Mouse (Mus musculus): ENCODE measurements around the gene Srgap2. TPM values are rescaled to one million over a fixed set of nuclear protein-coding genes. Genes with fewer than 3 reads are reported as not detected.

Srgap2 gene
- polyA plus RNA-seq, 1 experiment, result 16.3 TPM

DNA sequence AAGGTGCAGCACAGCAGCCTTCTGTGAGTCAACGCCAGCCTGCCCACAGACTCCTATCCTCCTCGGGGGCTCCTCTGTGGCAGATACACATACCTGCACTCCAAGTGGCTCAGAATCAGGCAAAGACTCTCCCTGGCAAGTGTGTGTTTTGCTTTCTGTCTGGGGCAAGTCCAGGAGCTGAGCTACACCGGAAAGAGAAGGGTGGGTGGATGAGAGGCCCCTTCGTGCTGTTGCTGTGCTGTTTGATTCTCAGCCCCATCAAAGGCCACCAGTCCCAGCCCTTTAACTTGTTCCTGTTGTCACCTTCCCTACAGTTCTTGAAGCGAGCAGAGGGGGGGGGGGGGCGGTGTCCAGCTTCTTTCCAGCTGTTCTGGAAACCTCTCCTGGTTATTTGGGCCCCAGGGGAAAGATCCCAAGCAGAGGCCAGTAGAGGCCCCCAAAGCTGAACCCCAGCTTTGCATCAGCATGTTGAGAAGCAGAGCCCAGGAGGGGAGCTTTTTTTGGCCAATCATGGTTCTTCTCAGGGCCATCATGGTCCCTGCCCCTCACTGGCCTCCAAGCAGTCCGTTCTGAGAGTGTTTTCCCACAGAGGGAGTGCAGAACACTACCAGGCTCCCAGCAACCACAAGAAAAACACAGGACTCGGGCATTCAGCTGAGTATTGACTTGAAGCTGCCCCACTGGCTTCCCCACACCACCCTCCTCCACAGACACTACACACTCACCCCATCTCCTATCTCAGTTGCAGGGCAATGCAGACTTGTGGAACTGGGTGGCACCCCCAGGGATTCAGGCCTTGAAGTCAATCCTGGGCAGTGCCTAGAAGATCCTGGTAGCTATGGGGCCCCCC lies 248.3 kb downstream of the Srgap2 start:
- TF ChIP-seq GATA1 (IDR thresholded peaks at IDR 0.05; ENCODE audit: low read length), result no peak

DNA sequence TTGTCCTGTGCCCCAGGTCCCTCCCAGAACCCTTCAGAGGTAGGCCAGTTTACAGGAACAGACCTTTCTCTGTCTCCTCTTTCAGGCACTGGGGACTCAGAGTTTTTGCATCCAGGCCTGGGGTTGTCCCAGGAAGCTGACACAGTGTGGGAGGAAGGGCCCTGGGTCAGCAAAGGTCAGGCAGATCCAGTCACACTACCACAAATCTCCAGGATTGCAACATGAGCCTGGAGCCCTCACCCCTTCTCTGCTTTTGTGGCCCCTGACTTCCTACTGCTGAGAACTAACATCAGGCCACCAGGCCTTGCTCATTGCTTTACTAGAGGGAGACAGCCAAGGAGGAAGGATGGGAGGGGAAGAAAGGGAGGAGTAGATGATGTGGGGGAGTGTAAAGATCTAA lies 250.3 kb downstream of the Srgap2 start:
- no peak for TF ChIP-seq GATA1 (IDR thresholded peaks at IDR 0.05; ENCODE audit: low read length)

DNA sequence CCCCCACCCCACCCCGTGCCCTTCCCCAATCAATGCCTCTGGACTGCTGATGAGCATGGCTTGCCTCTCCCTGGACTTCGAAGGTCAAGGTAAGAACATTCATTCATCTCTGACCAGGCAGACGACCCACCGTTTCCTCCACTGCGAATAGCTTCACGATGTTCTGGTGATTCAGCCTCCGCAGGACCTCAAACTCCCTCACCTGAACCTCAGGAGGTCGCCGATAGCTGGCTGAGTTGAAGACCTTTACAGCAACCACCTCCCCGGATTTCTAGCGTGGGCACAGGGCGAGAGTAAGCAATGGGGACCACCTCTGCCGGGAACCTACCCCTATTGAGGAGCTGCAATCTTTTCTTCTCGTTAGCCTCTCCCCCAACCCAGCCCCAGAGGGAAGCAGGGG lies 251.6 kb downstream of the Srgap2 start:
- TF ChIP-seq GATA1 (IDR thresholded peaks at IDR 0.05; ENCODE audit: low read length), result no peak

DNA sequence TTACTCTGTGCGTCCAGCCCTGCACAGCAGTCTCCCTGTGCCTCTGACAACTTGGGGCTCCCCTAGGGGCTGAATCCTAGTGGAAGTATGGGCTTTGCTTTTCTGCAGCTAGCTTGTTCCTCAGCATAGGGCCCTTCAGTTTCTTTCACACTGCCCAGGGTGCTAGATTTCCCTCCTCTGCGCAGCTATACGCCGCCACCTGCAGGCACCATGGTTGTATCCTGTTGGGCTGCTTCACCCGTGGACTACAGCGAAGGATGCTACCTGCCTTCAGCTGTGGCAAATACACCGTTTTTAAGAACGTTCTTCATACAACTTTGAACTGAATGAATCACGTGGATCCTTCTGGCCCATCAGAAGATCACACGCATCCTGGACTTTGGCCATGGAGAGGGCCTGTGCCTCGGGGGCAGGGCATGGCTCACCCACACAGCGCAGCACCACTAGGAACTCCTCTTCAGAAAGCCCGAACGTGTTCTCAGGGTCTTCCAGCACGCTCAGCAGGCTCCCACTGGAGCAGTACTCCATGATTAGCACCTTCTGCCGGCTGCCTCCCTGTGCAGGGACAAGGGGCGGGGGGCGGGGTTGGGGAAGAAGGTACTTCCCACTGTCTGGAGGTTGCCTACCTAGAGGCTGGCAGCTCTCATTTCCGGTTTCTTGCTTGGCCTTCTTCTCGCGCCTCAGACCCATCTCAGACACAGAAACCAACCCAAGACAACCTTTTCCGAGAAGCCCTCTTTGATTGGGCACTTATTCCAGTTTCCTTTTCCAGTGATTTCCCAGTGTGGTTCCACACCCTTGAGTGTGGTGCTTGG lies 252.2 kb downstream of the Srgap2 start:
- TF ChIP-seq GATA1 (IDR thresholded peaks at IDR 0.05; ENCODE audit: low read length), result no peak

DNA sequence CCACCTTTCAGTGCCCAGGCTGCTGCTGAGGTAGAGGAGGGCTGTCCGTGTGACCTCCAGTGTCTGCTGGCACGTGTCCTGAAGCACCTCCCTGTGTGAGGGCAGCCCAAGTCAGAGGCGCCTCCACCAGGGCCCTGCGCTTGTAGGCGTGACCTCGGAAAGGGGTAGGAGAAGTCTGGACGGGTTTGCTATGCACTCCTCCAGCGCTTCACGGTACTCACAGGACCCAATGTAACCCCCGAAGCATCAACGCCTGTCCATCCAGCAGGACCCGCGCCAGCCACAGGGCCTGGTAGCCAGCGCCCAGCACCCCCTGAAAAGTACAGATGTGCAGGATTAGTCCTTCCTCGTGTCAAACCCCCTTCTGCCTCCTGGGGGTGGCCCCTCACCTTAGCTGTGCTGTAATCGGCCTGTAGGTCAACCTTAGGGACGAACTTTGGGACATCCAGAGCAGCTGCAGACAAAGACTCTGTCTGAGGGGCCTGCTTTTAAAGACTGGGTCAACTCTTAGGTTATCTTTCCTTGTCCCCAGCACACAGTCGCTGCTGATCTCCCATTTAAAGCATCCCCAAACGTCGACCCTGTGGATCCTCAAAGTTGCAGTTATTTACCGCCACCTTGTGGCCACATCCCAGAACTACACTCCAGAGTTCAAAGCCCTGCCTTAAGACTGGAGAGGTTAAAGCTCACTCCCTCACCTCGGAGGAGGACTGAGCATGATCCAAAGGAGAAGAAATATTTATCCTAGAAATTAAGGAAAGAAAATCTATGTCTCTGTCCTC lies 257.2 kb downstream of the Srgap2 start:
- TF ChIP-seq GATA1 (IDR thresholded peaks at IDR 0.05; ENCODE audit: low read length), result no peak

DNA sequence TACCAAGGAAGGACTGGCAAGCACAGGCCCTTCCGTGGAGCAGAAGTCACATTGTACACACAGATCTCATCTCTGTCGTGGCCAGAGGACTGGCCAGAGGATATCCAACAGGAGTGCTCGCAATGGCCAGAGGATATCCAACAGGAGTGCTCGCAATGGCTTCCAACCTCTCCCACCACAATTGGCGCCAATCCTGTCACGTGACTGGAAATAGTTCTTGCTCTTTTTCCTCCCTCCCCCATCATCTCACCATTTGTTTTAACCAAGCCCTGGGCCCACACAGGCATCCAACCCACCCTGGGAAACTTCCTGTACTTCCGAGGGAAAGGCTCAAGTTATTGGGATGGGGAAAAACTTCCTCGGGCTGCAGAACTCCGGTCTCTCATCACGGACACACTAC lies 258.4 kb downstream of the Srgap2 start:
- TF ChIP-seq GATA1 (IDR thresholded peaks at IDR 0.05; ENCODE audit: low read length), result no peak

DNA sequence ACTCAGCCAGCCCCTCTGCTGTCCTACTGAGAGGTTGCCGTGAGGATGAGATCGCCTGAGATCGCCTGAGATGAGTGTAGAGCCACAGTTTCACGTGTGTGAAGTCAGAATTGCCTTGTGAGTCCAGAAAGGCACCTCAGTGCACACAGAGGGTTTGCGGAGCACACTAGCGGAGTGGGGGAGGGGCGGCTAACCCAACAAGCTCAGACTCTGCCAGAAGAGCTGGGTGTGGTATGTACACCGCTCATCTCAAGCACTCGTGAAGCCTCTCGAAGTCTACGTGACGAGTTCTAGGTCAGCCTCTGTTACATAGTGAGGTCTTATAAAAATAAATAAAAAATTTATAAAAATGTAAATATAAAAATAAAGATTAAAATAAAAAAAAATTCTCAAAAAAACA lies 263.2 kb downstream of the Srgap2 start:
- TF ChIP-seq GATA1 (IDR thresholded peaks at IDR 0.05; ENCODE audit: low read length), result no peak

DNA sequence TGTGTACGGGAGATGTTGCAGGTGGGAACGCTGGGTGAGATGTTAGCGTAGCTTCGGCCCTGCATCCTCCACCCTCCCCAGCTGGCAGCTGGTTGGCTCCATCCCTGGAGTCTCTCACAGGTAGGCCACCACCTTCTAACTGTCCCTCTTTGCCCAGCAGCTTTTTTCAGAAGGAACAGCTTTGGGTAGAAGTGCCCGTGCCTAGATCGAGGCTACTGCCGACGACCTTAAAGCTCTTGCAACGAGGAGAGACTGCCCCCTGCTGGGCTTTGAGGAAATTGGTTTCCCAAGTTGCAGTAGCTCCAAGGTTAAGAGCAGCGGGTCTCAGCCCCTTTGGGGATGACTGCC lies 266.9 kb downstream of the Srgap2 start:
- no peak for TF ChIP-seq GATA1 (IDR thresholded peaks at IDR 0.05; ENCODE audit: low read length)

DNA sequence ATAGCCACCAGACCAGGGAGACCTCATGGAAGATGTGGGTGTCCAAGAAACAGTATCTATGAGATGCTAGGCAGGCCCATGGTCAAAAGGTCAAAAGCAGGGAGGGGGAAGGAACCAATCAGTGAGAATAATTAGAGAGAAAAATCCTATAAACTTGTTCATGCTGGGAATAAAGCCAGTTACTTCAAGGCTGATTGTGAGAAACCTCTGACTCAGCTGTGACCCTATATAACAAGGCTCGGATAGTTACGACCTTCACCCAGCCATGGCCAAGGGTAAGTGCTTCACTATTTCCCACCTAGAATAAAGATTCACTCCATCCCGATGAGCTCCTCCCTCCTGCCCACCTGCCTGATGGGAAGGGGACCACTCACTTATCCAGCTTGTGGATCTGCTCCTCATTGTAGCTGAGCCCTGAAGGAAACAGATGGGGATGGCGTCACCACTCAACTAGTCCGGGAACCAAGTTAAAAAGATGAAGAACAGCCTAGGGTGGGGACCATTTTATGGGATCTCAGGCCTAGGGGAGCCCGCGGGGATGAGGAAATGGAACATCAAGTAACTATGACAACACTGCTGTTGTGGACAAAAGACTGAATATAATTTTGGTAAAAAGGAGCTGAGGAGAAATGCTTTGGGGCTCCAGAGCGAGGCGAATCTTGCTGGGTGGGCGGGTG lies 267.4 kb downstream of the Srgap2 start:
- no peak for TF ChIP-seq GATA1 (IDR thresholded peaks at IDR 0.05; ENCODE audit: low read length)

DNA sequence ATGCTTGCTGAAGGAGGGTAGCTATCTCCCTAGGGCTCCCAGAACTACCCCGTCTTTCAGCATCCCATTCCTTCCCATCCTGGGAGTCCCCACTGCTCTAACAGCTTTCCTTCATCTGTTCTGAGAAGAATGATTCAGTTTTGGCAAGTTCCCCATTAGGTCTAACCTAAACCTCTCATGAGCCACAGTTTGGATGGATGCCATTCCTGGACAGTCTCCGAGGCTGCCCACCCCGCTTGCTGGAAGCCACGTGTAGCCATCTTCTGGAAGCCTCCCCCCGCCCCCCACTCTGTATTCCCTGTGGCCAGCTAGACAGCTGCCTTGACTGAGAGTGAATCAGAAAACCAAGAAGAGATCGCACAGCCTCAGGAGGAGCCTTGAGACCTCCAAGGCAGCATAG lies 269.9 kb downstream of the Srgap2 start:
- TF ChIP-seq GATA1 (IDR thresholded peaks at IDR 0.05; ENCODE audit: low read length), result no peak

DNA sequence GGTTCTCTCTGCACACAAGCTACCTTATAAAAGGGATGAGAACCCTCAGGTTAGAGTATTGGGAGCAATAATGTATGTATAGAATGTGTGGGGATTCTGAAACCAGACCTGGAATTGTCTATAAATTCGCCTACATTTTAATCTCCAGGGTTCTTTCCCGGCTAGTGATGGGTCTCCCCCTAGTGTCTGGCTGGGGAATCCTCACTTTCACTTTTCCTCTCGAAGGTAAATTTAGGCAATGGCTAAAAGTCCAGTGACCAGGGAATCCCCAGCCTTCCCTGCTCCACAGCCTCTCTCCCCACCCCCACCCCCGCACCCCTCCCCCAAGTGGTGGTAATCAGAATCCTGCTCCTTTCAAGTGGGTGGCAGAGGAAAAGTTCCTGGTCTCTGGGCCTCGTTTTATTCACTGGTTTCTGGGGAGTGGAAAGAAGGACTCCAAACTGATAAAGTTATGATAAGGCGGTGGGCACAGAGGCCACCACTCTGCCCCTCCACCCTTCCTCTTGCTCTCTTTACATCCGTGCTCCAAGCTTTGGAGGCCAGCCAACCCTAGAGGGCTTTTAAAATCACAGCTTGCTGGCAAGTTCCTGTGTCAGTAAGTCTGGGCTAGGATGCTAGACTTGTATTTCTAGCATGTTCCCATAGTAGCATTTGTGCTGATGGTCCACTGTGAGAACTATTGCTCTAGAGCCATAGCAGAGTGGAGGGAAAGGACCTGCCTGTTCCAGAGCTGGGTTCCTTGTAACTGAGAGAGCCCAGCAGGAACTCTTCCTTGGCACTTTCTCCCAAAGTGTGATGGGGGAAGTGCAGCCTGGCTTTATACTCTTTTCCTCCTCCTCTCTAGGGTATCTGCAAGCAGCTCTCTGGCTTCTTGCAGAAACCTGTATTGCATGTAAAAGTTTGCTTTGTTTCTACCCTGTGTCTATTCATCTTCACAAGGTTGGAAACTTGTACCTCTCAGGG lies 280.4 kb downstream of the Srgap2 start:
- no peak for TF ChIP-seq GATA1 (IDR thresholded peaks at IDR 0.05; ENCODE audit: low read length)

DNA sequence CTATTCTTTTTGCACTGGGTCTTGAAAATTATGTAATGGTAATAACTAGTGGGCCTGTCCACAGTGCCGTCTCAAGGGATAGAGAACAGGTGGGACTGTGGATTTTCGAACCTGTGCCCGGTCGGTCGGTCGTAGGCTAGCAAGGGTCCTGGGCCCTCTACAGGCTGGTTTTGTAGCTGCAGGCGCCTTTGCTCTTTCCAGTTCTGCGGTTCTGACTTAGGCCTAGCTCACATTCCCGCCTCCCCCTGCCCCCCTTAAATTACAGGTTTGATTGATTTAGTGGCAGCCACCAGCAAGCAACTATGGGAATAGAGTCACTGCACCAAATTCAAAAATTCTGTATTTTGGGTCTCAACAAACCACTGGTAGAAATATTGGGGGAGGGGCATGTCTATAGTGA lies 281.2 kb downstream of the Srgap2 start:
- TF ChIP-seq GATA1 (IDR thresholded peaks at IDR 0.05; ENCODE audit: low read length), result no peak

DNA sequence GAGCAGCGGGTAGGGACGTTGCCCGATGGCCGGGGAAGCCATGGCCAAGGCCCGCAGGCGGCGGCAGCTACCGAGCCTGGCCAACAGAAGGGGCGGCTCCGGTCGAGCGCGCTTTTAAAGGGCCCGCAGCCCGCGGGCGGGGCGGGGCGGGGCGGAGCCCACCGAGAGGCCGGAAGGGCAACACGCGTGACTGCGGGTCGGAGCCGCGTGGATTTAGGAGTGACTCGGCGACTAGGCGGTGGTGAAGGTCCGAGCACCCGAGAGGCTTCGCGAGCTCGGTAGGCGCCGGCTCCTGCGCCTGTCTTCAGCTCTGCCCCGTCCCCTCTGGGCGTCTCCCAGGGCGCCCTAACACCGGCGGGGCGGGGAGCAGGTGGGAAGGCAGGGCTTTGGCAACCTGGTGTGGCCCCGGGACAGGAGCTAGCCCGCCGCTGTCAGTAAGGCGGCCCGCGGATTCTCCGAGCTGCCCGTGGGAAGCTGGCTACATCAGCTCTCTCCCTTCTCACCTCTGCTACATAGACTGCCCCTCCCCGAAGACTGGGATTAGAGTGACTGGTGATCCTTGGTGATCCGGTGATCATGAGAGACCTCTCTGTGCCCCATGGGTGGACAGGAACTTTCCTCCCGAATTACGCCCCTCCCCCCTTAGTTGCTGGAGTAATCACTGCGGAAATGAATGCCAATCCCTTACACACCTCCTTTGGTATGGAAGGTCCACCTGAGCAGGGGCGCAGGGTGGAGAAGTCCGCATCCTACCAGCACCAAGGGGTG lies 281.9 kb downstream of the Srgap2 start, which contains the start of gene Rassf5:
Gene Rassf5, minus strand, starts transcription at position 170 of the 768 bp plus-strand sequence.
- no peak for TF ChIP-seq GATA1 (IDR thresholded peaks at IDR 0.05; ENCODE audit: low read length)

Measured in G1E-ER4 (cell line).